Mouse (Mus musculus) midbrain, embryonic 16.5 days (tissue): Measurements from ENCODE around the gene Hist1h2bb. TPM values are rescaled to one million over a fixed set of nuclear protein-coding genes. Genes with fewer than 3 reads are reported as not detected.
"Not testable (repeated sequence)": the region's sequence is repeated elsewhere in the genome, so short reads cannot be mapped to it uniquely, and the experiment has no call there.

Source experiments
- ATAC-seq: fragments of 200-750 bp; cut with Nextera tagmentation; 2 replicates; pipeline ENCODE4 v1.8.0; 2017; ENCODE audit warnings: moderate TSS enrichment
- H3K27ac ChIP-seq: fragments of 300-500 bp; sonication (generic); 2 replicates; pipeline ENCODE4 v1.5.1; 2014; ENCODE audit warnings: mild to moderate bottlenecking, low read length, mixed read lengths
- H3K27me3 ChIP-seq: fragments of 300-500 bp; sonication (generic); 2 replicates; pipeline ENCODE4 v1.6.1; 2014; ENCODE audit warnings: low read depth, low read length, mixed read lengths; ENCODE audit not compliant: control insufficient read depth, insufficient read depth
- H3K36me3 ChIP-seq: fragments of 300-500 bp; sonication (generic); 2 replicates; pipeline ENCODE4 v1.6.1; 2014; ENCODE audit warnings: mild to moderate bottlenecking, low read length, moderate library complexity, mixed read lengths; ENCODE audit not compliant: control insufficient read depth, insufficient read depth
- H3K4me1 ChIP-seq: fragments of 300-500 bp; sonication (generic); 2 replicates; pipeline ENCODE4 v1.6.1; 2014; ENCODE audit warnings: mild to moderate bottlenecking, low read length, mixed read lengths; ENCODE audit not compliant: control insufficient read depth, insufficient read depth
- H3K4me2 ChIP-seq: fragments of 300-500 bp; sonication (generic); 2 replicates; pipeline ENCODE4 v1.6.1; 2014; ENCODE audit warnings: mild to moderate bottlenecking, low read length, mixed read lengths
- H3K4me3 ChIP-seq: fragments of 300-500 bp; sonication (generic); 2 replicates; pipeline ENCODE4 v1.5.1; 2014; ENCODE audit warnings: low read depth, mild to moderate bottlenecking, low read length, moderate library complexity, mixed read lengths
- H3K9ac ChIP-seq: fragments of 300-500 bp; sonication (generic); 2 replicates; pipeline ENCODE4 v1.6.1; 2014; ENCODE audit warnings: low read depth, low read length, mixed read lengths
- H3K9me3 ChIP-seq: fragments of 300-500 bp; sonication (generic); replicated peaks from 2 replicates; pipeline ENCODE4 v1.6.1; 2014; ENCODE audit warnings: mild to moderate bottlenecking, low read length, mixed read lengths; ENCODE audit not compliant: control insufficient read depth, poor library complexity, severe bottlenecking
- WGBS: fragments of 180-500 bp; shearing (Covaris S2); extraction: QIAGEN DNeasy Blood & Tissue Kit; methylation state at CpG from one replicate; pipeline ENCODE4 v1.1.7; 2014; 5-methylcytosine and 5-hydroxymethylcytosine counted together
- polyA plus RNA-seq: library from polyadenylated mRNA; unstranded; fragments of >200 nt; fragmentation: Nextera tagmentation; extraction: Ambion mirVana; gene quantifications from 2 replicates; pipeline ENCODE4 v1.2.1, GENCODE M21; 2015

Gene Hist1h2bb
- polyA plus RNA-seq, 1 experiment from 2014 or later: not detected

DNA sequence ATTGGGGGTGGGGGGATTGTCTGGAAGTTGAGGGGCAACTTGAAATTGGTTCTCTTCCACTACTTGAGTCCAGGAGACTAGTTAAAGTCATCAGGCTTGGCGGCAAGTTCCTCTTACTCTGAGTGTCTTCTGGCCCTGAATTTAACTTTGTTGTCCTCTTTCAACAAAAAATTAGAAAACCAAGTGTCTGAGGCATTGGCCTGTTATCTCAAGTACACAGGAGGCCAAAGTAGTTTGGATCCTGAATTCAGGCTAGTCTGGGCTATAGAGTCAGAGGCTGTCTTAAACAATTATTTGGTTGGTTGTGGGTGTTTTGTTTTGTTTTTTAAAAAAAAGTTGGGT, 18.6 kb downstream of the Hist1h2bb start:
- H3K4me3 ChIP-seq: no peak overlapping the region
- H3K9me3 ChIP-seq: no peaks in the 10 kb centered on the region
- no peak overlapping the region for H3K4me2 ChIP-seq
- no peak overlapping the region for H3K27ac ChIP-seq
- H3K27me3 ChIP-seq: no peaks in the 10 kb centered on the region
- H3K4me1 ChIP-seq: peaks cover 21% of the 10 kb centered on the region
- no peak overlapping the region for H3K9ac ChIP-seq
- no peaks in the 10 kb centered on the region for H3K36me3 ChIP-seq
- no peak for ATAC-seq
- 68% methylated on average over 1 of the region's 1 CpGs for WGBS

DNA sequence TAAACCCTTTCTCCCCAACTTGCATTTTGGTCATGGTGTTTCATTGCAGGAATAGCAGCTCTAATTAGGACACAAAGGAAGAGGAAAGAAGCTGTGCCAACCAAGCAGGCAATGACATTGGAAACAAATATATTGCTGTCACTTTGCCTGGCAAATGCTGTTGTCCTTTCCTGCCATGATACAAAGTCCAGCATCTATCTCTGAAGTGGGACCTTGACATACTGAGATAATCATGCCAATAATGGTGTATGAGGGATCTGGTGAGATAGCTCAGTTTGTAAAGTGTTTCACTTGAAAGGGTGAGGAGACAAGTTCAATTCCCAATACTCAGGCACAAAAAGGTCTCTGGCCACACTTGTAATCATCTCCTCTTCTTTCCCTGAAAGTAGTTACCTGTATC, 20.2 kb downstream of the Hist1h2bb start:
- H3K4me2 ChIP-seq: no peak overlapping the region
- H3K4me3 ChIP-seq: no peak overlapping the region
- peaks cover 18% of the 10 kb centered on the region for H3K4me1 ChIP-seq
- ATAC-seq: no peak
- no peak overlapping the region for H3K27ac ChIP-seq
- no peak overlapping the region for H3K9ac ChIP-seq
- H3K36me3 ChIP-seq: no peaks in the 10 kb centered on the region
- H3K9me3 ChIP-seq: no peaks in the 10 kb centered on the region
- H3K27me3 ChIP-seq: no peaks in the 10 kb centered on the region

DNA sequence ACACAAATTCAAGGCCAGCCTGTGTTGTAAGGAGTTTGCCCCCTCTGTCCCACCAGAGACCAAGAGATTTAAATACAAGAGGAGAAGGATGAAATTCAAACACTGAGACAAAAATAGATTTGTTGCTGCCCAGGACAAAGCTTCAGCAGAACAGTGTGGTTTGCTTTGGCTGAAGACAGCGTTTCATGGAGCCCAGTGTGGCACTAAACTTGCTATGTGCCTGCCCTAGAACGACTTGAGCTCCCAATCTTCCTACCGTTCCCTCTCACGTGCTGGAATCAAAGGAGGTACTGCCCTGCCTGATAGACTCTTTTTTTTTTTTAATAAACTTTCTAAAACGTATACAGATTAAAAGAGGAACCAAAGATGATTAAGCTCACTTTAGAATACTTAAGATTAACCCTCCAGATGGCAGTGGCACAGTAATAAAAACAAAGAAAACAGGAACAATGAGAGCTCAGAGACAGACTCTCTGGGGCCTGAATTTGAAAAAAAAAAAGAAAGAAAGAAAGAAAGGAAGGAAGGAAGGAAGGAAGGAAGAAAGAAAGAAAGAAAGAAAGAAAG, 22.4 kb downstream of the Hist1h2bb start:
- Histone ChIP-seq H3K27me3 (no peaks in the 10 kb centered on the region), H3K4me1 (peaks cover 16% of the 10 kb centered on the region), H3K9me3 (no peaks in the 10 kb centered on the region), H3K9ac (no peak overlapping the region), H3K4me2 (no peak overlapping the region), H3K4me3 (no peak overlapping the region), H3K36me3 (no peaks in the 10 kb centered on the region), H3K27ac (no peak overlapping the region)
- WGBS: 34% methylated on average over 5 of the region's 5 CpGs
- ATAC-seq: no peak

DNA sequence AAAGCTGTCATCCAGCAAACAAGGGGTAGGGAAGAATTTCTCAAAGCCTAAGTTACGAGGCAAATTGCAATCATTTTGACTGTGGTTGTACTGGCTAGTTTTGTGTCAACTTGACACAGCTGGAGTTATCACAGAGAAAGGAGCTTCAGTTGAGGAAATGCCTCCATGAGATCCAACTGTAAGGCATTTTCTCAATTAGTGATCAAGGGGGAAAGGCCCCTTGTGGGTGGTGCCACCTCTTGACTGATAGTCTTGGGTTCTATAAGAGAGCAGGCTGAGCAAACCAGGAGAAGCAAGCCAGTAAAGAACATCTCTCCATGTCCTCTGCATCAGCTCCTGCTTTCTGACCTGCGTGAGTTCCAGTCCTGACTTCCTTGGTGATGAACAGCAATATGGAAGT, 23.1 kb downstream of the Hist1h2bb start, which contains the start of gene Trim38:
Gene Trim38 (plus strand): TSS at position 301 of the 400 bp plus-strand sequence.
- H3K9me3 ChIP-seq, H3K4me2 ChIP-seq, H3K4me3 ChIP-seq, H3K36me3 ChIP-seq, H3K27me3 ChIP-seq, H3K27ac ChIP-seq, H3K9ac ChIP-seq, H3K4me1 ChIP-seq, ATAC-seq: not testable (repeated sequence)
- WGBS: 96% methylated on average over 2 of the region's 2 CpGs

DNA sequence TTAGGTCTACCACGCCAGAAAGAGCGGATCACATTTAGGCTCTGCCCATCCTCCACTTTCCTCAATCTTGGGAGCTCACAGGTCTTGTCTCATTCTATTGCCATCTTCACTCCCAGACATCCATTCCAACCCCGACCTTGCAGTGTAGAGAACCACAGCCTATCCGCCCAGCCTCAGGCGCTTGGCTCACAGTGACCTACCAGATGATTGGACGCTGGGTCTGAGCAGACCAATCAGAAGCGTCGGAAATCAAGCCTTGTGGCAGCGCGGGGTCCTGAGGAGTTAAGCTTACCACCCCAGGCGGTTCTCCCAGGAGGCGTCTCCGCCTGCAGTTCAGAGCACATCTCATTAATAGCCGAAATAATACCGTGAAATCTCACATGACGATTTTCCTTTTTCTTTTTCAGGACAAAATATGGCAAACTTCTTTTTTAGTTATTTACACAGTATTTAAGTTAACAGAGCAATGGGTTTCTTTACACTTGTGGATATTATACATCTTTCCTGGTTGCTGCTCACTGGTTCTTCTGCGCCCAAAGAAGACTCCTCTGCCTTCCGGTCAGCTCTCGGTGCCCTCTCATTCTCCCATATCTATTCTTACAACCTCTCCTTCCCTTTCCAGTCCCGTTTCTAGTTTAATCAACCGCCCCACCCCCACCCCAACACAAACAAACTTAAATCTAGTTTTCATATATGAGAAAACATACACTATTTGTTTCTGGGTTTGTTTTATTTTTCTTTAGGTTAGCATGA, 26.2 kb downstream of the Hist1h2bb start:
- peak; percentile 92 for ATAC-seq
- H3K4me2 ChIP-seq: peak overlapping the region; percentile 52
- H3K9ac ChIP-seq: no peak overlapping the region
- H3K9me3 ChIP-seq: no peaks in the 10 kb centered on the region
- 22% methylated on average over 21 of the region's 21 CpGs for WGBS
- no peaks in the 10 kb centered on the region for H3K36me3 ChIP-seq
- no peak overlapping the region for H3K27ac ChIP-seq
- H3K4me3 ChIP-seq: peak overlapping the region; percentile 8; the same call in 1 of the 2 replicates
- H3K4me1 ChIP-seq: peaks cover 8% of the 10 kb centered on the region
- H3K27me3 ChIP-seq: no peaks in the 10 kb centered on the region

DNA sequence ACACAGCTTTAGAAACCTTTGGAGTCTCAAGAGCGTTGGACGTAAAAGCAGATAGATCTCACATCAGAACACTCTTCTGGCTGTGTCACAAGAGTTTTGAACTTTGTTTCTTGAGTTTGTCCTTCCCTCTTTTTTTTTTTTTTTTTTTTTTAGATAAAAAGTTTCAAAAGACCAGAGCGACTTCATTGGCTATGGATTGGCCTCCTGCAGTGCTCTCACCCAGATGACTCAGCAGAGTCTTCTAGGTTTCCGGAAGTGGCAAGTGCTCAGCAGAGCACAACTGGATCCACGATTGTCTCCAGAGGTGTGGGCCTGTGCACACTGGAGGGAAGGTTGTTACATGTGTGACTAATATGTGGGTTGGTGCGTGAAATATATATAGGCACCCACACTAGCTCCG, 31.8 kb downstream of the Hist1h2bb start:
- Histone ChIP-seq H3K9ac (no peak overlapping the region), H3K4me1 (no peaks in the 10 kb centered on the region), H3K4me3 (no peak overlapping the region), H3K36me3 (no peaks in the 10 kb centered on the region), H3K27me3 (no peaks in the 10 kb centered on the region), H3K27ac (no peak overlapping the region), H3K9me3 (no peaks in the 10 kb centered on the region), H3K4me2 (no peak overlapping the region)
- no peak for ATAC-seq
- WGBS: 94% methylated on average over 7 of the region's 7 CpGs

DNA sequence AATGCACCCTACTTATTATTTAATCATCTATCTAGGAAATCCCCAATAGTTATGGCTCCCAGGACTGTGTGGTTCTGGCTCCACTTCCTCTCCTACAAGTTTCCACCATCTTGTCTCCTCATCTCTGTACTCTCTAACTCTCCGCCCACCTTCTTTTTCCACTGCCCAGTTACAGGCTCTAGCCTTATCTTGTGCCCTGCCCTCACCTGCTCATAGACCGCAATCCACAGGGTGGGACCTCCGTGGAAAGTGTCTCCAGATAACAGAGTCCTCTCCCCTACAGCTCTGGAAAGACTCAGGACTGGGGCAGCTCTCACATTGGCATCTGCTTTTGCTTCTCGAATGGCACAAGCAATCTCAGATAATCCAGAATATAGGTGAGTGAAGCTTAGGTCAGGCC, 32.5 kb downstream of the Hist1h2bb start:
- Histone ChIP-seq H3K9me3 (no peaks in the 10 kb centered on the region), H3K4me2 (no peak overlapping the region)
- WGBS: 92% methylated on average over 4 of the region's 4 CpGs

DNA sequence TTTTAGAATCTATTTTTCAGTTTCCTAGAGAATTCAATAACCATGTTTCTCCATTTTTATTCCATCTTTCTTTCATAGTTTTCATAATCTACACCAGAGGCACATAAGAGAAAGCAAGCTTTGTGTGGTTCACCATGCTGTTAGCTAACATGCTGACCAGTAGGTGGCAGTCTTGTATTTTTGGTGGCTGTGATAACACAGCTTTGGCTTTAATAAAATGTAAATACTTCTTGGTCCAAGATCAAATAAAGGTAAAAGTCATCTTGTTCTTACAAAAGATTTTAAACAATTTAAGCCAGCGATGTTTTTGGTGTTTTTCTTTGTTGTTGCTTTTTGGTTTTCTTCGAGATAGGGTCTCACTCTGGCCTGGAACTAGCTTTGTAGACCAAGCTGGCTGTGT, 46.0 kb downstream of the Hist1h2bb start:
- Histone ChIP-seq H3K36me3 (no peaks in the 10 kb centered on the region), H3K27ac (no peak overlapping the region), H3K27me3 (no peaks in the 10 kb centered on the region), H3K4me3 (no peak overlapping the region), H3K4me1 (no peaks in the 10 kb centered on the region), H3K9me3 (no peaks in the 10 kb centered on the region), H3K4me2 (no peak overlapping the region), H3K9ac (no peak overlapping the region)
- WGBS: 48% methylated on average over 2 of the region's 2 CpGs
- ATAC-seq: 0 out of 2 replicates have a peak, but pooled peaks have one; percentile 76

More for the DNA sequence above, 32.5 kb downstream of the Hist1h2bb start:
- ATAC-seq: no peak
- Histone ChIP-seq H3K9ac (no peak overlapping the region), H3K4me3 (no peak overlapping the region), H3K4me1 (no peaks in the 10 kb centered on the region), H3K36me3 (no peaks in the 10 kb centered on the region), H3K27me3 (no peaks in the 10 kb centered on the region), H3K27ac (no peak overlapping the region)
